Comparison of ENCODE assay signal across 22 mouse cellular contexts in the genomic region with DNA sequence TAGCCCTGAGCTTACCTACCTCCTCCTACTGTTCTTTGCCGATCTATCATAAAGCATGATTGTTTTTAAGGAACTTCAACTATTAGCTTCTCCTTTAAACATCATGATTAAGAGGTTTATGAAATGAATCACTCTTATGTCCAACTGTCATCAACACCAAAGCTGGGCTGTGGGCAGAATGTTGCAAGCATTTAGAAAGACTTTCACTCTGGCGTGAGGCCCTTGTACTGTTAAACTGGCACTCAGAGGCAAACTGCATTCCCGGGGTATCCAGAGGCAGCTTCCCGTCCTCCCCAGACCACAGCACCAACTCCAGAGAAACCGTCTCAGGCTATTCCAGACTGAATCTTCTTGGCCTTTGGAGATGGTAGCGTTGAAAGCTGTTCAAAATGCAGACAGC.
DNase-seq lines count a peak whose midpoint lies in the region; ATAC-seq lines count a peak whose summit lies in the region.
"Had no signal": no experiment of that assay in that cellular context is flagged by ENCODE, and none has a peak within 500 bp of the region (broad histone marks: within the 10 kb centered on the region; RNA-seq: fewer than 3 reads in every experiment).

No protein-coding gene starts in this region.

- ATAC-seq in megakaryocyte, adult 5-6 weeks (ENCODE audit: poor library complexity, severe bottlenecking), result peak; percentile 59
- no peak for ATAC-seq in forebrain, embryonic 16.5 days
- ATAC-seq: forebrain, embryonic 14.5 days; inflammation-experienced regulatory T-cells, adult 6 months had no signal

- peaks cover 2% of the 10 kb centered on the region; the same call in 1 of the 2 replicates for H3K36me3 ChIP-seq in forebrain, embryonic 16.5 days (ENCODE audit: control insufficient read depth, insufficient read depth)
- H3K36me3 ChIP-seq: embryonic facial prominence, embryonic 15.5 days; hindbrain, embryonic 12.5 days had no signal

- H3K9me3 ChIP-seq in forebrain, embryonic 16.5 days (ENCODE audit: control insufficient read depth, low read length), result no peaks in the 10 kb centered on the region
- H3K9me3 ChIP-seq: embryonic facial prominence, embryonic 15.5 days; hindbrain, embryonic 12.5 days; lung, embryonic 15.5 days; midbrain, embryonic 10.5 days had no signal

- no peaks in the 10 kb centered on the region for H3K27me3 ChIP-seq in forebrain, embryonic 16.5 days (replicated peaks; ENCODE audit: control insufficient read depth, insufficient read depth, low read length)
- H3K27me3 ChIP-seq: embryonic facial prominence, embryonic 15.5 days; hindbrain, embryonic 12.5 days; lung, embryonic 15.5 days had no signal

- H3K9ac ChIP-seq in forebrain, embryonic 16.5 days (replicated peaks; ENCODE audit: low read depth, low read length), result no peak overlapping the region
- H3K9ac ChIP-seq: embryonic facial prominence, embryonic 15.5 days; hindbrain, embryonic 12.5 days; lung, embryonic 15.5 days had no signal

- no peak overlapping the region for H3K4me3 ChIP-seq in forebrain, embryonic 16.5 days (replicated peaks; ENCODE audit: low read length)
- H3K4me3 ChIP-seq: embryonic facial prominence, embryonic 15.5 days; heart, adult 2 months; hindbrain, embryonic 12.5 days; lung, embryonic 15.5 days; midbrain, embryonic 10.5 days had no signal

- WGBS in forebrain, embryonic 16.5 days, result 88% methylated on average over 6 of the region's 6 CpGs

- no peak overlapping the region for H3K27ac ChIP-seq in forebrain, embryonic 16.5 days (ENCODE audit: low read length)
- H3K27ac ChIP-seq: embryonic facial prominence, embryonic 15.5 days; heart, adult 2 months; hindbrain, embryonic 12.5 days; lung, embryonic 15.5 days; midbrain, embryonic 10.5 days had no signal

- H3K4me2 ChIP-seq in forebrain, embryonic 16.5 days (ENCODE audit: low read length), result no peak overlapping the region
- H3K4me2 ChIP-seq: embryonic facial prominence, embryonic 15.5 days; hindbrain, embryonic 12.5 days; liver, embryonic 11.5 days; lung, embryonic 15.5 days had no signal

- H3K4me1 ChIP-seq in forebrain, embryonic 16.5 days (replicated peaks; ENCODE audit: control insufficient read depth, insufficient read depth, low read length), result peaks cover 23% of the 10 kb centered on the region

- DNase-seq in adrenal gland, postnatal 14 days, result peak; percentile 16
- no peak for DNase-seq in adrenal gland, adult 18-20 months (ENCODE audit: low spot score in 2 of 2)
- peak; percentile 84 for DNase-seq in 3T3-L1 (ENCODE audit: low read depth, low spot score)
- peak; percentile 23 for DNase-seq in c-Kit-positive CD71-negative TER-119-negative erythroid progenitor cells, embryonic 14.5 days (ENCODE audit: low read depth)
- DNase-seq in spleen, adult 12 weeks (ENCODE audit: low spot score), result no peak
- DNase-seq in thymus, postnatal 14 days, result no peak
- DNase-seq: adrenal gland, adult 8-10 months; cerebellum, adult 9-11 months; heart, adult 2 months; kidney, adult 8-10 months; layer of hippocampus, postnatal 36 days; retina, postnatal 1 day; right cerebral cortex, postnatal 4 days had no signal

Comparison
In these comparisons a context has a peak if more than half of its experiments do, and no peak if none do; other contexts are left out.
1. DNase-seq: peak in adrenal gland, postnatal 14 days (single experiment), 3T3-L1 (single experiment) and c-Kit-positive CD71-negative TER-119-negative erythroid progenitor cells, embryonic 14.5 days (single experiment); none in adrenal gland, adult 18-20 months (0 of 2), spleen, adult 12 weeks (single experiment) and thymus, postnatal 14 days (single experiment).